Mouse (Mus musculus): ENCODE measurements around the gene Plcb1.

Plcb1 gene

DNA sequence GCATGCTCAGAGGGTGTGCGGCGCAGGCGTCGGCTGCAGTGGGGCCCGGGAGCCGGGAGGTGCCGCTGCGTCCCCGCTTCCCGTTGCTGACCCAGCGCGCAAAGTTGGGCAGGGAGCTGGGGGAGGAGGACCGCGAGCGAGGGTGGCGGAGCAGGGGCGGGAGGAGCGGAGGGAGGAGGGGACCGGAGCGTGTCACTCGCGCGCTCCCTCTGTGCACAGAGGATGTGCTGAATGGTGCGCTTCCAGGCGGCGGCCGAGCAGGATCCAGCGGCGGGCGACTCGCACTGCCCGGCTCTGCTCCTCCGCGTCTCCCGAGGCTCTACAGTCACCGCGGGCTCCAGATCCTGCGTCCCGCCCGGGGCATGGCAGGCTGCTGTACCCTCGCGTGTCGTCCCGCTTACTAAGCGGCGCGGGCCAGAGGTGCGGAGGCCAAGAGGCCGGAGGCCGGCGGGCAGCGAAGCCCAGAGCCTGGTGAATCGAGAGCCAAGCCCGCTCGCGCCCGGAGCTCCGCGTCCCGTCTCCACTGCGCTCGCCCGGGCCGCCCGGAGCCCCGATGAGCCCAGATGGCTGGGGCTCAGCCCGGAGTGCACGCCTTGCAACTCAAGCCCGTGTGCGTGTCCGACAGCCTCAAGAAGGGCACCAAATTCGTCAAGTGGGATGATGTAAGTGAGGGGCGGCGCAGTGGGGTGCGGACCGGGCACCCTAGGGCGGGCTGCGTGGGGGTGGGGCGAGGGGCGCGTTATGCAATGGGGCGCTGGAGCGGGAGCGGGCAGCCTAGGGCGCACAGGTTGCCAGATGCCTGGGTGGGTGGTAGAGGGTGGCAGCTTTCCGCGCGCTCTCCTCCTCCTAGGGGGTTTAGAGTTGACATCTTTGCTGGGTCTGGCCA lies at the start of gene Plcb1:
Gene Plcb1, plus strand, starts transcription at position 98 of the 886 bp plus-strand sequence.
- peak; percentile 90 for DNase-seq

DNA sequence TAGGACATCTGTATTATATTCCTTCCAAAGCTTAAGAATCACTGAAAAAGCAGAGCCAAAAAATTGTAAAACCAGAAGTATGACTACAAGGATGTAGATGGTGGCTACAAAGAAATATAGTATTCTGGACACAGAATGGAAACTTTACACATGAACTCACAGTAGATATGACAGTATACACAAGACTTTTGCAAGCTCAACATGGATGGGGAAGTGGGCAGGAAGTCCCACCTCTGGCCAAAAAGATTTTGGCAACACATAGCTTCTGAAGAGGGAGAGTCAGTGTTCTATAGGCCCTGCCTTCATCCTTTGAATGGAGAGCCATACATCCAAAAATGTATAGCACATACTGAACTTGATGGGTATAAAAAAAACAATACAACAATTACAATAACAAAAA lies 30.3 kb upstream of the Plcb1 start:
- no peak for DNase-seq

DNA sequence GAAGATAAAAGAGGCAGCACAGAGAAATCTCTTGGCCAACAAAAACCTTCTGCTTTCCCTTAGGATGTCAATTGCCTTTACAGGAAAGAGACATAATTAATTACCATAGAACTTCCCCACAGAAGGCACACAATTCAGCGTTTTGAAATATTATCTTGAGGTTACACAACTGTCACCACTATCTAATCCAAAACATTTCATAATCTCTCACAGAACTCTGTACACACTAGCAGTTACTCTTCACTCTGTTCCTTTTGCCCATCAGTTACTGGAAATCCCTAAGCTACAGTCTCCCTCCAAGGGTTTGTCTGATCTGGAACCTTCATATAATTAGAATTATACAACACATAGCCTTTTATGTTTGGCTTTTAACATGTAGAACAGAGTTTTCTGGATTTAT lies 29.8 kb upstream of the Plcb1 start:
- peak; percentile 14 for DNase-seq

DNA sequence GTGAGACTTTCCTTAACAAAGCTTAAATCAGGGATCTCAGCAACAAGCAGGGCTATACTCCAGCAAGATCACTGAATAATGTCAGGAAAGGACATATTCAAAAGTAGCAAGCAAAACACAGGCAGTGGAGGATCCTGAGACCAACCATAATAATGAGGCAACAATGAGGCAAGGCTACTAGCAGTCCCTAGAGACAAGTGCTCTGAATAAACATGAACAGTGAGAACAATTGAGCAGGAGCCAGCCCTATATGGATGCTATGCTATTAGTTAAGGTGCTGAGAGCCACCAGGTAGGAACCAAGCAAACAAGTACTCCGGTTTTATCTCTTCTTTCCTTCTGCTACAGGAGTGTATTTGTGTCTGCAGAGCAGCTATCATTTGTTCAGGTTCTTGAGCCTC lies 24.8 kb upstream of the Plcb1 start:
- DNase-seq, result no peak

DNA sequence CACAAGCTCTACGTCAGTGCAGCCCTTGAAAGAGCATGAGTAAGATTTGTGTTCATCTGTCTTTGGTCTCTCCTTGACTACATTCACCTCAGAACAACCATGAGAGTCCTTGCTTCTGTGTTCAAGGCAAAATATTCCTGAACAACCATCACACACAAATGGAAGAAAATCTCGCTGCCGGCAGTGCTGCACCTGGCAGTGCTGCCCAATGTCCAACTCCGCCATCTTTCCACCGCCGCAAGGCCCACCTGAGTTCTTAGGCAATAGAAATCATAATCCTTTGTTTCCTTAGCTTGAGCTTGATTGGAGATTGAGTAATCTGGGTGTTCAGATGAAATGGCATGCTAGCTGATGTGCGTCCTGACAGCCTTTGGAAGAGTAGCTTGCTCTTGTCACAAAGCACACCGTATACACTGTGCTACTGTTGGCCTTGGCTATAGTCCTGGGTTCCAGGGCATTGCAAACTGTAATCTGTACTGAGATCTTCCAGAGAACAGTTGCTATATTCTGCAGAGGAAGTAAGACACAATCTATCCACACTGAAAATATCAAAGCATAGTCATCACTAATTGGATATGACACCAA lies 22.4 kb upstream of the Plcb1 start:
- no peak for DNase-seq

DNA sequence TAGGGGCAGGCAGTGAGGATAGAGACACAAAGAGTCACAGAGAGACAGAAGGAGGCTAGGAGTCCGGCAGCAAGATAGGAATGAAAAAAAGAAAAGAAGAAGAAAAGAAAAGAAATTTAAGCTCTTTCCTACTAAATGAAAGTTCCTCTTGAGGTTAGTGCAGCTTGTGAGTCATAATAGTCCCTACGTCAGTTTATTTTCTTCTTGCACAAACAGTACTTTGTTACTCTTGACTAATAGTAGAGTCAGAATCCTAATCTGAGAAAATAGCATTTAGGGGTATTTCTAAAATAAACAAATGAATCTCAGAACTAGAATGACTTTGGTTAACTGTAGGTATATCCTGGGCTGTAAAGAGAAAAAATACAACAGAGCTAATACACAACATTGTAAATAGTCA lies 21.4 kb upstream of the Plcb1 start:
- no peak for DNase-seq

DNA sequence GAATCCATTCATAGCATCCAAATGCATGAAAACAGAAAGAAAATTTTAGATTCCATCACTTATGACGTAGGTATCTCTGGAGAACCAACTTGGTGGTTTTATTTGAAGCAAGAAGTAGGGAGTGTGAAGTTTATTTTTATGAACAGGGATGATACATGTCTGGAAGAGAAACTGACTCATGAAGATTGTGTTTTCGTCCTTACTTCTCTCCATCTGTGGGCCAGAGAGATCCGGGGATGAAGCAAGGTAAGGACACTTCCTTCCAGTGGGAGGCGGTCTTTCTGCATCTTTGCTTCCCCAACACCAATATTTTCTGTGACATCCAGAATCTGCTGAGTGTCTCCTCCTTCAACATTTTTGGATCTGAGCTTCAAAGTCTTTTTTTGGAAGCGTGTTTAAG lies 6.0 kb upstream of the Plcb1 start:
- no peak for DNase-seq

DNA sequence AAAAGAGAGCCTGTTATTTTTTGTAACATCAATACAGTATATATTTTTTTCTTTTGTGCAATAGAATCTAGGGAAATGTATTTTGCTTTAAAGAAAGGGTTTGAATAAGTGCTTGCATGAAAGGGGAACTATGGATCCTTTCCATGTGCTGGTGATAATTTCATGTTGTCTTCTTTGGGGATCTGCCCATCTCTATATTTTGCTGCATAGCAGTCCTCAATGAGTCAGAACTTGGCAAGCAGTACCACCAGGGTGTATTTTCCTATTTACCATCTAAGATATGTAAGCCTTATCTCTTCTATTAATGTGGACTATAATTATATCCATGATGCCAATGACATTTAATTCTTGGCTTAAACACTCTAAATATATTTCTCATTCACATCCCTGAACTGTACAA lies 5.6 kb upstream of the Plcb1 start:
- no peak for DNase-seq

DNA sequence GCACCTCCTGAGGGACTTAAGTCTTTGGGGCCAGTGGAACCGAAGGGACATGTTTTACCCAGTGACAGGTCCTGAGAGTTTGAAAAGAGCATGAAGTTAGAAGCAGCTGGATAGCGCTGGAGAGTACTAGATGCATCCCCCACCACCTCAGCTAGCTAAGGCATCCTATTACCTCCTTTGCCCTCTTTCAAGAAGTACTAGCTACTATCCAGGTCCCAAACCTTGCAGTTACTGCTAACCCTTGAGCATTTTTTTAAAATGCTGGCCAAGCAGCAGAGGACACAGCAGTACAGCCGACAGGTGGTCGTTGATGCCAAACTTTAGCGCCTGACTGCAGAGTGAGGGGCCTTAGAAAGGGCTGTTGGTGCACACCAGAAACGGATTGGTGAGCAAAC lies 986 bp downstream of the Plcb1 start:
- DNase-seq, result no peak

DNA sequence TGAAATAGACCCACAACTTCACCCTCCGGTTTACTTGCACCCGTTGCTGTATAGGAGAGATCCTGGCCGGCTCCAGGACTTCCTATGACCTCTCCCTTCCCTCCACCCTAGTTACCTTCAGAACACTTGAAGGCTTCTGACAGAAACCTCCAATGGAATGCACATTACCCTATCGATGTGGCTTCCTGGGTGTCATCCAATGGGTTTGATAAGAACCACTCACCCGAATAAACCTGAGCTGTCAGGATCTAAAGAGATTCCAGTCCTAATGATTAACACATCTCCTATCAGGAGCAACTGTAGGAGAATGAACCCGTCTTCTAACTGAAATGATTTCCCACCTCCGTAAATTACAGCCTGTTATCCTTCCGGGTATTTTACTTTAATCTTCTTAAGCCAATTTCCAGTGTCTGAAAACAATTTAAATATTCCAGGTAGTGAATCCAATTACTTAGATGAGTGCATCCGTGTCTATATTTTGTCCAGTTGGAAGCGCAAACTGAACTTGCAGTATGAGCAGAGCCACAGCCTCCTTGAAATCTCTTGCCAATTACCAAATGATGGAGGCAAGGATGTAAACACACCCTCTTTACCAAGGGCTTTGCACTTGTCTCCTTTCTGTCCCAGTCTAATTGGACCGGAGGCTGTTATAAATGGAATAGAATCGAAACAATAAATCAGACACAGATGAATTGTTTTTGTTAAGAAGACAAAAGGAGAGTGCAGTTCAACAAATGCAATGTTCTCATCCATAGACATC lies 1.6 kb downstream of the Plcb1 start:
- no peak for DNase-seq

DNA sequence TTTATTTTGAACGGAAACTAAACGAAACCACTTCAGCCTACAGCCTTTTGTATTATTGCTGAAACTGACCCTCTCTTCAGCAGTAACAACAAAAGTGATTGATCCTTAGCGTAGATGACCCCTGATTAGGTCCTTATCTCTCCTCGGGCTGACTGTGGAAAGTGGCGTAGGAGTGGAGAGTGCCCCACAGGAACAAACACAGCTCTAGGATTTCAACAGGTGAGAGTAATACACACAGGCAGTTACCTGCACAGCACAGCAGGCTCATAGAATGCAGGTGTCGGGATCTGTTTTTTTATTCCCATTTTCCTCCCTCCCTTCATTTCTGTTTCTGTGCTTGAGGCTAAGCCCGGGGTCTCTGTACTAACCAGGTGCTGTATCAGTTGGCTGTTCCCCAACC lies 7.1 kb downstream of the Plcb1 start:
- DNase-seq, result no peak

DNA sequence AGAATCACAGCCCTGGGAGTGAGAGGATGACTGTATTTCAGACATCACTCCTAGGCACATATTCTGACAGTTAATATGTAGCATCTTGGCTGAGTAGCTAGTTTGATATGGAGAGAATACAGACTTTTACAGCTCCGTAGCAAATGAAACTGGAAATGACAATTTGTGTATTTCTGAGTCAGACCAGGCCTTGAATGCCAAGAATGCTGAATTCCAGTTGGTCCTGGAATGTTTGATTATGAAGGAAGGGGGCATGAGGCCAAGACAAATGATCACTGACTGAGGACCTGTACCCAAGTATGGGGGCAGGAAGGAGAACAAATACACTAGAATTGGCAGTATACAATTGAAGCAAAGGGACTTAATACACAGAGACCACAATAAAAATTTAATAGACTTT lies 14.4 kb downstream of the Plcb1 start:
- DNase-seq, result peak; percentile 40

DNA sequence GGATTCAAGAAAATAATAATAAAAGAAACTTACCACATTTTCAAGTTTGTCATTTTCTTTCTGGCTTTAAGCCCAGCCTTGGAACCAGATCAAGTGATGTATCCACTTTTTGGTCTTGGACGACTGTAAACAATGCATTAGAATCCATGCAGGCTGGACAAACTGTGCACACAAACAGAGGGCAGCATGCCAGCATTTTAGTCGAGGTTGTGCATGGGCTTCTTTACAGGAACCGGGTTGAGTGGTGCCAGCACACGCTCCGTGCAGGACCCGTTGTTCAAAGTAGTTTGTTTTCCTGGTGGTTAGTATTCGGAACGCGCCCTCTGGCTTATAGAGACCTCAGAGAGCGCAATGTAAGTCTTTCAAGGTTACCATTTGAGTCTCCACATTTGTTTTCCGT lies 30.5 kb downstream of the Plcb1 start:
- peak; percentile 58 for DNase-seq

DNA sequence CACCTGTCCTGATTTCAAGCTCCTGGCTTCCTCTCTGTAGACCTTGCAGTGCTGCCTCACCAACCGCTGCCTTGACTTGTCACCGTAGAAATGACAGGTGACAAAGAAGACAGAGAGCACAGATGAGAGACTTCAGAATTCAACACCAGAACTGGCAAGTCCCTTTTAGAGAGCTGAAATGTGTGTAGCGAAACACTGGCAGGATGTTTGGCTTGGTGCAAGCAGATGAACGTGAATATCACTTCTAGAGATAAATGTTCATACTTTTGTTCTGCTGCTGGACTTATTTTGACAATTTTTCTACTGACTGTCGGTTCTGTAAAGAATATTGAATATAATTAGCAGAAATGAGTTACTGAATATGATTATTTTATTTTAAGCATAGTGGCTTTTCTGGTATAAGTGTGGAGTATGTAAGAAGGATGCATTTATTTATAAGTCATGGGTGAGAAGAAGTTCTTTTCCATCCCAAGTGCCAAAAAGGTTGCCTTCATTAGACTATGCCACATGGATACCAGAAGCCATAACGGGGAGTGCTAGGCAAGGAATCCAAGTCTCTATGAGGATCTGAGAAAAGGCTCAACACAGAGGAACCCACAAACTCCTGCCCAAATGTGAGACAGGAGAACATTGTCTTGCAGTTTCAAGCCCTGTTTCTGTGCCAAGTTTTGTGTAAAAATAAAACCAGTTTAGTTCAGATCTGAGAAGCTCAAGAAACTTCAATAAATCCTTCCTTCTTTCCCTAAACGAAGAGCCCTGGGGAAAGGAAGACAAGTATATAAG lies 31.4 kb downstream of the Plcb1 start:
- DNase-seq, result no peak

DNA sequence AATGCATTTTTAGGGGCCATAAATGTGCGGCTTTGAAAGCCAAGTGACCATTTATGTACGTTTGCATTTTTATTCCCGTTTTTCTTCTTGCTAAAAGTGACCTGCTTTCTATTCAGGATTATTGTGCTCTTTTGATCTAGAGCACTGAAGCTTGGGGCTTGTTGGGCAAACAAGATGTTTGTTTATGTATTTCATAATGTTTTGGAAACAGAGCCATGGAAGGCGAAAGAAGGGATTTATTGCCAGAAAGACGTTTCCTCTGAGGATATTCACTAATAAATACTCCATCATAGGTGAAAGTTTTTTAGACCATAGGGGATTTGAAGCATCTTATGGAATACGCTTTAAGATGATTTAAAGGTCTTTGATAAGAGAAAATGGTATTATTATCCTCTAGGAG lies 35.3 kb downstream of the Plcb1 start:
- peak; percentile 25 for DNase-seq

DNA sequence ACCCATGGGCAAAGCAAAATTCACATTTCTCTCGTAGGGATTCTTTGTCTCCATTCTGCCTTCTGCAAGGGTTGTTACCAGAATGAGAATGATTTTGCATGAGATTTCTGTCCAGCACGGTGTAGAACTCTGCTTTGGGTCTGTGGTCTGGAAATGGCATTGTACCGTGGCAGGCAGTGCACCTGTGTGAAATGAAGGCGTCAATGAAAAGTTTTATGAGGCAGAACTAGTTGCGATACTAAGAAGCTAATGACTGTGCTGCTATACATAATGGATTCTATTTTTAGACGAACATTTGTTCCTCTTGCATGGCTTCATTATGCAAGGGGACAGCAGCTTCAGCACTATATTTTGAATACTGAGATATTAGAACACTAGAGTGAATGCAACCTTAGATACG lies 39.8 kb downstream of the Plcb1 start:
- DNase-seq, result no peak

DNA sequence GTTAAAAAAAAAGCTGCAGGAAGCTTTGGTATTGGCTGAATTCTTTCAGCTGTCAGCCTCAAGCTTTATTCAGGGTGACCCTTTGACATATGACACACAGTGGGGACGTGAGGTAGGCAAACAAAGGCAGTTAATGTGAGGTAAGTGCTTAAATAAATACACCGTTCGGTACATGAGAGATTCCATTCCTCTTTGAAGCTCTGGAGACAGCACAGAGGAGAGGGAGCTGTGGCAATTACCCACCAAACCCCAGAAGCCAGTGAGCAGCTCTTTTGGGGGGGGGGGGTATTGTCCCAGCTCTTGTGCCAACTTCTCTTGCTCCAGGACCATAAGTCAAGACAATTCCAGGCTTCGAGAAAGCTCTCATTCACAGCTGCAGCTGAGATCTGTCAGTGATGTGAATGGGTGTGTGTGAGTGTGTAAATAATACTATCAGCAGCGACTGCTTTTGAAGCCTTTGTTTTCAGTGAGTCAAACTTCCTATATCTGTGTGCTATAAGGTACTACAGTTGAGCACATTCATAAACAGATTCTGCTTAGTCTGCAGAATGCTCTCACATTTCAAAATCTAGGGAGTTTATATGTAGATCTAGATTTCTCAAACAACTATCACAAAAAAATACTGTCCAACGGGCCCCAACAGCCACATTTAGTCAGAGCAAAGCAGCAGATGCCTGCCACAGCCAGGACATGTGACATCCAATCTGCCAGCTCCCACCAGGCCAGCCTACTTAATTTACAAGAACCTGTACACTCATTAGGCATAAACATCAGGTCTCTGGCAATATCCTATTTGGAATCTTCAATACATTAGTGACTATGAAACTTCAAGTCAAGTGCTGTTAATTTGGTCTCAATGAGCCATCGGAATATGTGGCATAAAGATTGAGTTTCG lies 40.5 kb downstream of the Plcb1 start:
- no peak for DNase-seq

DNA sequence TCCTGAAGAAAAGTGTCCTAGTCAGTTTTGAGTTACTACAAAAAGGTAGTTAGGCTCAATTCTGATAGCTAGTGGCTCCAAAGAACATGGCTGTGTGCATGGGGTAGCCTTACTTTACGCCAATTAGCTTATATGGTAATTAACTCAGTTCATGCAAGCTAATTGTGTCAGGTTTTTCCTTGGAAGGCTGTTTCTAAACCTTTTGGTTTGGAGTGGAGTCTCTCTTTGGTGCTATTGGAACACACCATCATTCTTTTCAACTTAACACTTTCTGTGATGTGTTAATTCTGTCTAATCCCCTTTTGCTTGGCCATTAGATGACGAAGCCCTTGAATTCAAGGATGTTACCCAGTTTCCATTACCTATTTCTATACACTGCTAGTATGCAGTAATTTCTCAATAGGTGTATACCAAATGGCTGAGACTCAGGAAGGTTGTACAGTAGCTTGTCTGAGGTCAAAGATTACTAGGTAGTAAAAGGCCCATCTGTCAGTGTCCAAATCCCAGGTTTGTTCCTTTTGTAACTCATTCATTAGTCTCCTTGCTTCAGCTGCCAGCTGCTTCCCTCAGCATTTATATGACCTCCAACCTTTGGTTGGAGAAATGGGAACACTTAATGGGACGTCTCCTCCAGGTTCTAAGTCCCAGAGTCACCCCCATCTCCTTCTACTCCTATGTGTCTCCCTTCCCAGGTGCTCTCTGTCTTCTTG lies 42.1 kb downstream of the Plcb1 start:
- DNase-seq, result no peak

DNA sequence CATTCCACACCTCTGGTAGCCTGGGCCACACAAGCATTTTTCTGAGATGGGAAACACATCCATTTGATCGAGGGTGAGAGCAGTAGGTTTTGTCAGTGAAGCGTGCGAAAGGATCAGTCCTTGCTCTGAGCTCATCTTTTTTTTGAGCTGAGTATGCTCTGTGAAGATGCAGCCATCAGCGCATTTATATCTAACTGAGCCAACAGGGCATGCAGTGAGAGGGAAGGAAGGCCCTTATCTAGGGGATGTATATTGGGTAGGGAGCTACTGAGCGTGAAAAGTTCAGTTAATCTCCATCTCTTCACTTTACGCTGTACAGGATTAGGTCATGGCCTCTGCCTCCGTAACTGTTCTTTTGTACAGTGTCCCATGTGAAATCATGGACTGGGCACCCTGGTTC lies 46.0 kb downstream of the Plcb1 start:
- no peak for DNase-seq

DNA sequence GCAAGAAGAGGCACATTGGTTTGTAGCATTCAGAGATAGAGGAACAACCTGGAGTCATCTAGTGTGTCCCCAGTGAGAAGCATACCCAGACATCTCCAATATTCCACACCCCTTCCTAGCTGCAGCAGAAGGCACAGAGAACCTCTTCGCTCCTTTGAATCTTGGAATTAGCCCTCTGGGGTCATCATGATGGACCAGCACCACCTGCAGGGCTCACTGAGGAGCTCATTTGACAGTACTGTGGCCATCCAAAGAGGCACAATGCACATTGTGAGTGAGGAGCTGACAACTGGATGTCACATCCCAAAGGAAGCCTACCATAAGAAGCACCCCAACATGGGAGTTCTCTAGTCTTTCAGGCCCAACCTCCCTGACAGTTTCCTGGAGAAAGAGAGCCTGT lies 50.2 kb downstream of the Plcb1 start:
- peak; percentile 22 for DNase-seq

DNA sequence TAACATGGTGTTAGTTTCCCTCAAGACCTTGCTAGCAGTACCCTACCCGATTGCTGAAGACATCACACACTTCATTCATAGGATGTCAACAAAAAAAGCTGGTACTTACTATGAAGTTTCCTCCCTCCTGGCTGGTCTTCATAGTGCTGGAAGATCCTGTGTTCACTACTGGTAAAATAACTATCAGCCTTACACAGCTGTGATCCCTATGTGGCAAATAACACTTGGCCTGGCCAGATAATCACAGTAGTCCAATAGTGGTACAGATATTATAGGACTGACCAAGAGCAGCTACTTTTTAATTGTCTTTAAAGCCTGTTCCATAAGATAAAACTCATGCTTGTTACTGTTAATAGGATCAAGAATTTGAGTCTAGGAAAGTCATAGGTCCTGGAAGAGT lies 52.3 kb downstream of the Plcb1 start:
- DNase-seq, result no peak

Data from lung, postnatal 36 days (tissue).